Mouse (Mus musculus): ENCODE measurements around the gene Ccr5. TPM values are rescaled to one million over a fixed set of nuclear protein-coding genes. Genes with fewer than 3 reads are reported as not detected.
"Not testable (repeated sequence)": the region's sequence is repeated elsewhere in the genome, so short reads cannot be mapped to it uniquely, and the experiment has no call there.

The Ccr5 gene
- under 1 TPM in 1 of 2 experiments, not detected in 1; 0.24 TPM for total RNA-seq (2021)
- long read RNA-seq, experiment 1, result 0 reads
- long read RNA-seq, experiment 2, result 0 reads

DNA sequence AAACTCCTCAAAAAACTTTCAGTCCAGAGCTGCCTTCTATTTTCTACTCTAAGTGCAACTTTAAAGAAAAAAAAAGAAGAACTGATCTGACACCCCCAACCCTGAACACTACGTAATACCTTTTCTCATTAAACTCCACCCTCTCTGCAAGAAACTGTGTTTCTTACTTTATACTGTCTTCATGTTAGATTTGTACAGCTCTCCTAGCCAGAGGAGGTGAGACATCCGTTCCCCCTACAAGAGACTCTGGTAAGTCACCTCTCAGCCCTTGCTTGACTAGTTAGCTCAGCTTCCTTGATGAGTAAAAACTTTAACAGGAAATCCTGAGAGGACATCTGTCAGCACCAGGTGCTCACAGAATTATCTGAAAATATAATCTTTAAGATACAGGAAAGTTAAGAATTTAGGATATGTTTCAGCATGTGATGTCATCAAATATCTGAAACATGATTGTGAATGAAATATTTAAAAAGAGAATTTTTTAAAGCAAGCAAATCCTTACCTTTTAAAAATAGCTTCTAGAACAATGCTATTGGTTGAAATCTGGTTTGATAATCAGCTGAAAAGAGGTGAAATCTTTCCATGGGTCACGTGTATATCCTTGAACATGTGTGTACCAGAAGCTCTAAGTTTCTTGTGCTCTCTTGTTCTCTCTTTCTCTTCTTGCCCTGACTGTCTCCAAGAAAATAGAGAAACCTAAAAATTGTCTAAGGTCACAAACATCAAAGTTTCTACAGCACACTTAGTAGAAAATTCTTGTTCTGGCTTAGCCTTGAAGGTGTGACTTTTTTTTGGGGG is at the start of gene Ccr5:
TSS of gene Ccr5 (plus strand) at position 157 of the 798 bp plus-strand sequence.
- no peak for DNase-seq (ENCODE audit: low spot score)

DNA sequence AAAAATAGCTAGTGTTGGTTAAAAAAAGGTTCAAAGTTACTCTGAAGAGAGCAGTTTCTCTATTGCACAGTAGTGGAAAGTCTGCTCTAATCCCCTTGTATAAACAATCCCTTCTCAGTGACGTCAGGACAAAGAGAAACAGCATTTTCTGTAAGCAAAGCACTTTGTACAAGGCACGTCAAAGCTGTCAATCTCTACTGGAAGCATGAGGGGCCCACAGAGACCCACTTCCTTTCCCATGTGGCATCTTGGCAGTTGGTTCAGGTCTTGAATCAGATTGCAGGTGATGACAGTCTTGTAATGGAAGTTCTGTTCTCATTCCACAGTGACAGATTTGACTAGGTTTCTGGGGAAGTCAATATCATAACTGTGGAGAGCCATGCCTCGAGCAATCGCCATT is 41.5 kb upstream of the Ccr5 start:
- no peak for DNase-seq (ENCODE audit: low spot score)

DNA sequence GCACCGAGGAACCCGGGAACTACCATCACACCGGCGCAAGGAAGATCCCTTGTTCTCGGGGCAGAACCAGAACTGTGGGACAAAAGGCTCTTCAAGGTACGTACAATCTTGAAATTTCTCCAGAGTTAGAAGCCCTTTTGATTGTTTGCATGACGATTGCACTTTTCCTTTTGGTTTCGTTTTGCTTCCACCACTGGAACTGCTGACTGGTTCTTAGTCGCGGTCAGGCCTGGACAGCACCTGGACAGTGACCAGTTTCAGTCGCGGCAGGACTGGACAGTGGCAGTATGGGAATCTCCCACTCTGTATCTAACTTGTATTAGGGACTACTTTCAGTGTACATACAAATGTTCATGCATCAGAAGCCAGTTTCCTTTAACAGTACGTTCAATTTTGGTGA is 40.9 kb upstream of the Ccr5 start:
- DNase-seq (ENCODE audit: low spot score), result not testable (repeated sequence)

DNA sequence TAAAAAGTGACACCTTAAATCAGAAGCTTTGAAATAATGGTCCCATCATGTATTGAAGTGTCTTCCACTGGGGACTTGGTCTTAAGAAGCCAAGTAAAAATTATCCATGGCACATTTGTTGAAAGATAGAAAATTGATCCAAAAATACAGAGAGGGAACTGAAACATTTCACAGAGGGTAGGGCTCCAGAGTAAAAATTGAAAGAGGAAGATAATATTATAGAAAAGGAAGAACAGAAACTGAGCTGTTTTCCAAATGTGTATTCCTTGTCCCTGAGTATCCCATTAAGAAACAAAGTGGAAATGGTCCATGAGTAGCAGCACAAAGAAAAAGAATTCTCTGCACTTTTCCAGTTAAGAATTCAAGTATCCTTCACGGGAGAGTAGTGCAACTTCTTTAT is 30.9 kb upstream of the Ccr5 start:
- no peak for DNase-seq (ENCODE audit: low spot score)

DNA sequence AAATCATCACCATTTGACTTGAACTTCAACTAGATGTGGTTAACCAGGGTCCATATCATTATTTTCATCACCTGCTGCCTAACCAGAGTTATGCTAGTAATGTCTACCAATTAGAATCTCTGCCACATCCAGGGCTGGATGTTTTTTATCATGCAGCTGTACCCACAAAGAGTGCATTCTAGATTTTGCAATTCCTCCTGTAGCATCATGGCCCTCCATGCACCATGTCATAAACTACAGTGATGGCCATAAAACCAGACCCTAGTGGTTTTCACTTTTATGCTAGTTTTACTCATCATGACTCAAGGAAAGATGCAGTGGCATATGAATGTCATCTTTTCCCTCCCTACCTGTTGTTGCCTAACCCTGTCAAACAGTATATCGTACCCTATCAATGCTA is 22.2 kb upstream of the Ccr5 start:
- no peak for DNase-seq (ENCODE audit: low spot score)

DNA sequence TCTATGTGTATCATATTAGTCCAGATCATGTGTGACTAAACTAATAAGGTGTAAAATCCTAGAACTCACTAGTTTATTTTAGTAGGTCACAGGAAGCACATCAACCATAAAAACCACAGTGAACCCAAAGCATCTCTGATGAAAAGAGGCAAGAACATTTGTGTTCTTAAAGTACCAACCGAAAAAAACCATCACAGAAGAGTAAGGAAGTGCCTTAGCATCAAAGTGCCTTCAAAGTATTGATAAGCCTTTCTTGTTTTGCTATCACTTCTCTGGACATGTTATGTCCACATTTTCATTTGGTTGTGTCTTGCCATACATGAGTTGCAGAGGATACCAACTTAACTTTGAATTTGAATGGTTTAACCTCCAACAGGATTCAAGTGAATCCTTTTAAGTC is 21.0 kb upstream of the Ccr5 start:
- no peak for DNase-seq (ENCODE audit: low spot score)

DNA sequence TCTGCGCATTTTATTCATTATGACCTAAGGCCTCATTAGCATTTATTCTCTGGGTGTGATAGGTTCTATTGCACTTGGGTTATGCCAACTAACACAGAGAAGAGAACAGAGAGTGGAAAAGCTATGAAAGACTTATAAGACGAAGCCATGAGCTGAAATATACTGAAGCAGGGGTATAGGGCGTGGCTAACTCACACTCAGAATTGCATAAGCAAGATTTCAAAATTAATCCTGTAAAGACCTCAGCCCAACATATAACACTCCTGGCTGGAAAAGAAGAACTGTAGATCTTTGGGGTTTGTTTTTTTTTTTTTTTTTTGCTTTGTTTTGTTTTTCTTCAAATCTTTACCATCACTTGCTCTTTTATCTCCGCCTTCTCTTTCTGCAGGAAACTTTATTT is 19.6 kb upstream of the Ccr5 start, which contains the start of gene Ccr2:
TSS of gene Ccr2 (plus strand) at position 228 of the 400 bp plus-strand sequence.
- no peak for DNase-seq (ENCODE audit: low spot score)

DNA sequence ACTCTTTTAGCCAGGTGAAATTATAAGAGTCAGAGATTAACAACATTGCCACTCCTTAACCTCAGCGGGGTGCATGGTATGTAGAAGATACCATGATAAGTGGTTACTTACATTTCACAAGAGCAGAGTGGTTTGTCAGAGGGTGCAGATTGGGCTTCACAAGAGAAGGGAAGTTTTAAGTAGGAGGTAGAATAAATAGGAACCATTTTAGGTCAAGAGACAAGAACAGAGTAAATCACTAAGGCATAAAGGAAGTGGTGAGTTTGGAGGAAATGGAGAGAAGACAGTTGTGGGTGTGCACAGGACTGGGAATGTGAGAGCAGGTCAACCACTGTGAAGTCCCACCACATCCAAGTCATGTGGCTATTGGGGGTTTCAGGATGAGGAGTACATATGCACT is 18.1 kb upstream of the Ccr5 start:
- DNase-seq (ENCODE audit: low spot score), result no peak

DNA sequence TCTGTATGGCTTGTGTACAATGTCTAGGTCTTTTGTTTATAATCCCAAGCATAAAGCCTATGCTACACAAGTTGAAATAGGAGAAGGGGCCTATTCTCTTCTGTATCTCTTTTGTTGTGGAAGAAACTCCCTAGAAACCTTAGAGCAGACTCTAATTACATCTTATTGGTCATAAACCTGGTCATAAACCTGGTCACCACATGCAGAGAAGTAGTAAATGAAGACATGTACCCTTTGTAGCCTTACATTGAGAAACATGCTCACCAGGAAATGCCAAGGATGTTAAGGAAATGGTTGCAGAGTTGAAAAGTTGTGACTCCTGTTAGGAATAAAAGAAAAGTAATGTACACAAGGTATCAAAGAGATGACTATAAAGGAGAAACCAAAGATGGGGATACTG is 16.1 kb upstream of the Ccr5 start:
- no peak for DNase-seq (ENCODE audit: low spot score)

DNA sequence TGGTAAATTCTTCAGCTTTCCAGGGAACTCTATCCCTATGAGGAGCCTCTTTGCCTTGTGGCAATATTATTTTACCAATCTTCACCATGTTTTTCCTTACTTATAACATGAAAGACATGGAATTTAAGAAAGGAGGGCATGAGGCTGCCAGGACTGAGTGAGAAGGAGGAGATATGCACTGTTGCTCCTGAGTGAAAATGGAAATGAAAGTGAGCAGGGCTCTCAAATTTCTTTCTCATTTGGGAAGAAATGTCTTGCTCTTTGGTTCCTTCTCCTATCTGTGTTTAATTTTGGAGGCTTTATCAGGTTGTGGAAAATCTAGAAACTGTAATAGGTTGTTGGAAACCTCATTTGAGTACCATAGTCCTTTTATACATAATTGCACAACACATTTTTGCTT is 14.1 kb upstream of the Ccr5 start:
- no peak for DNase-seq (ENCODE audit: low spot score)

DNA sequence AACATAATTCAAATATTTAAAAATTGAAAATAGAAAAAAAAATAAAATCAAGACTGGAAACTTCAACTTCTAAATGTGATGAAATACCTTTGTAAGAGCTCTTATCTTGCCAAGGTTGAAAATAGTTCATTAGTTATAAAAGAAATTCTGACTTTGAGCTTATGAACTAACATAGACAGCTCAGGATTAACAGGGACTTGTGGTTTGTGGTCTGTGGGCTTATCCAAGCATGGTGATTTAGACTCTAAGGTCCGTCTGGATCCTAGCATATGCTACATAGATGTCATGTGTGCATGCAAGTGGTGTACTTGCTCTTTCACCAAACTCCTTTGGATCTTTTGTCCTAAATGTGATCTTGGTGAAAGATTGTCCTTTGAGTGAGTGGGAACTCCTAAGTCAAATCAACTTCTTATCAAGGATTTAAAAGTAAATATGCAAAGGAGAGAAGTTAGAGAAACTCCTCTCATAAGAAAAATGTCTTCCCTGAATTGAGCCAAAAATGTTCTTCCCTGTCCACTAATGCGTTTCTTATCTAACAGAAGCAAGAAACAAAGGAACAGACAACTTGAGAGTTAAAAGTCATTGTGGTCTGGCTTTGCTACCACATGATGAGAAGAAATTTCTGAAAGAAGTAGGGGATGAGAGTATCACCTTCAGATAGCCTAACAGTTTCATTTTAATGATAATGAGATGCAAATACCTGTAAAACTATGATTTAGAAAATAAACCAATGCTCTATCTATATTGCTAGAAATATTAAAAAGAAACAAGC is 12.8 kb upstream of the Ccr5 start:
- no peak for DNase-seq (ENCODE audit: low spot score)

DNA sequence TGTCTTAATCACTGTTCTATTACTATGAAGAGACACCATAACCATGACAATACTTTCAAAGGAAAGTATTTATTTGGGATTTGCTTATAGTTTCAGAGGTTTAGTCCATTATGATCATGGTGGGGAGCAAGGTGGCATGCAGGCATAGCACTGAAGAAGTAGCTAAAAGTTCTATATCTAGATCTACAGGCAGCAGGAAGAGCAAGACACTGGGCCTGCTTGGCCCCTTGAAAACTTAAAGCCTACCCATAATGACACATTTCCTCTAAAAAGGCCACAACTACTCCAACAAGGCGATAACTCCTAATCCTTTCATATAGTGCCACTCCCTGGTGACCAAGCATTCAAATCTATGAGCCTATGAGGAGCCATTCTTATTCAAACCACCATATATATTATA is 9.3 kb upstream of the Ccr5 start:
- DNase-seq (ENCODE audit: low spot score), result no peak

DNA sequence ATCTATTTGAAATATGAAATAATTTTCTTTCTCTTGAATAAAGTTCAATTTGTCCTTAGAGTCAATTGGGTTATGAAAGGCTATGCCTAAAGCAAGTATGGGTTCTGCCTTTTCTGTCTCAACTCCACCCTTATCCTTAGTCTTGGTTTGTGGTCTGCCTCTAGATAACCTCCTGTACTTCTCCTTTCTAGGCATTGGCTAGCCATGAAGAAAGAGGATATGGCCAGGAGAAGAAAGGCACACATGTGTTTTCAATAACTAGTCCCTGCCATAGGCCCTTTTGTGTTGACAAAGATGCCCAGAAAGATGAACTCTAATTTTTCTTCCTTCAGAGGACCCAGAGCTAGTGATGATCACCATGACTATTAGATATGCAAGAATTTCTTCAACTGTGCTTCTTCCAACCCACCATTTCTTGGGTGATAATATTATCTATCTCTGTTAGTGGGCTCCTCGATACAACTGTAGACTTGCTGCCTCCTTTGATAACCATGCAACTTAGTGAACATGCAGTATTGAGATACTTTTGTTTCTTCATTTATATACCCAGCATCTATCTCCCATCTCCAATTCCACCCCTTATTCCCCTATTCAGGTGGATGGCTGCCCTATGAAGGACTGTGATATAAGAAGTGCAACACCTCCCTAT is 8.6 kb upstream of the Ccr5 start:
- no peak for DNase-seq (ENCODE audit: low spot score)

DNA sequence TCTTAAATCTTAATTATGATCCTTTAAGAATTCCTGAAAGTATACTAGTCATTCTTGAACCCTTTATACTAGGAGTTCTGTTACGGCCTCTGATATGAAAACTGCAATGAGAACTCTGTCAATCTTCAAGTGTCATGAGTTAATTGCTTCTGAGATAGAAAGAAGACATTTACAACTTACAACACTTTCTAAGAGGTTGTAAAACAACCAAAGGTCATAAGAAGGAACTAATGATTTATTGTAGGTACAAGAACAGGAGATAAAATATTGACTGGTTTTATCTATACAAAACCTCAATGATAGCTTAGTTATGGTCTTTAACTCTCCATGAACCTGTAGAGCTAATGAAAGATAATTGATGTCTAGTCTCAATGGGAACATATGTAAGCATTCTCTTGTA is 7.6 kb upstream of the Ccr5 start:
- no peak for DNase-seq (ENCODE audit: low spot score)

DNA sequence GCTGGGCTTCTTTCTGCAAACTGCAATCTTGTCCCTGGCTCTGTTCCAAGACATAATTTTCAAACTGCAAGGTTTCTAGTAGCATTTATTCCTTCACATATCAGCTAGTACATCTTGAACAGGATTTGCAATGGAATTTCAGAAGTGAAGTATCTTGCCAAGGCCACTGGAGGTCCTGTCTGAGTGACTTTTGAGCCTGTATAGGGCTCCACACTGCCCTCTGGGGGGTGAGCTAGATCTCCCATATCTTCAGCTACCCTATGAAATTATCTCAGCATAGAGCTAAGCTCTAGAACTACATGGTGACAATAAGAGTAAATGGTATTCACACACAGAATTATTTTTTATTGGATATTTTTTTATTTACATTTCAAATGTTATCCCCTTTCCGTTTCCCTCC is 2.9 kb upstream of the Ccr5 start:
- DNase-seq (ENCODE audit: low spot score), result no peak

DNA sequence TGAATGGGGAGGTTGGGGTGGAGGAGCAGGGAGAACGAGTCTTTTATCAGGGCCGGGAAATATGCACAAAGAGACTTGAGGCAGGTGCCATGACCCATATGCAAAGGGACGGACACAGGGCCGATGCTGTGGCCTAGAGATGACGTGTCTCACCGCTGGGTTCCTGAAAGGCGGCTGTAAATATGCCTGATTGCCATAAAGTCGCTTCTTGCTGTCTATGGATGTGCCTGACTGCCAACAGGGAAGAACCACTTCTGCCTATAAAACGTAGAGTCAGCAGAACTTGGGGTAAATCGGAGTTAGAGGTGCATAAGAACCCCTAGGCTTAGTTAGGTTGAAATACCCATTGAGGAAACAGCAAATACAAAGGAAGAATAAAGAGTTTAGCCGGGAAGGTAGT is 4.2 kb downstream of the Ccr5 start:
- no peak for DNase-seq (ENCODE audit: low spot score)

DNA sequence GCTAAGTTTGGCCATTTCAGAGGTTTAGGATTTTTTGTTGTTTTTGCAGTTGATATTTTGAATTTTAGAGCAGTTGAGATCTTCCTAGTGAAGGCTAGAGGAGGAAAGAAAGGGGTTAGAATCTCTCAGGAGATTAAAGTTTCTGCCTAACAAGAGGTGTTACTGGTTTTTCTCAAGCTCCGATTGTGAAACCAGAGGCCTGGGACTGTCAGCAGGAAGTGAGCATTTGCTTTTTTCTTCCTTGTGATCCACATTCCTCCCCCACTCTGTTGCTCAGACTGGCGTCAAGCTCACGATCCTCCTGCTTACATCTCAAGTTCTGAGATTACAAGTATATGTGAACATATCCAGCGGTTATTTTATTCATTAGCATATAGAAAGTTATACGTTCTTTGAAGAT is 5.0 kb downstream of the Ccr5 start:
- no peak for DNase-seq (ENCODE audit: low spot score)

DNA sequence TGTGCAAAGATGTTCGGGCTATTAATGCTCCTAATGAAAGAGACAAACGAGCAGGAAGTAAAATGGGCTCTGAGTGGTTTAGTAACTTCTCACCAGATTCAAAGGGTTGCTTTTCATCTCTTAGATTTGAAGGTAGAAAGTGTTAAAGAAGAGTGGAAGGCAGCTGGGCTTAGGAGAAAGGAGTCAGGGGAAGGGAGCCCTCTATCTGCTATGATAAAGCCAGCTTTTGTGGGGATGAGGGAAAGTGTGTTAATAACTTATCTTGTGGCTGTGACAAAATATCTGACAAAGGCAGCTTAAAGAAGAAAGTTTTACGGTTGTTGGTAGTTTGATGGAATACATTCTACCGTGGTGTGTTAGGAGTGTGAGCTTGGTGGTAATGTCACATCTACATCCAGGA is 6.1 kb downstream of the Ccr5 start:
- no peak for DNase-seq (ENCODE audit: low spot score)

DNA sequence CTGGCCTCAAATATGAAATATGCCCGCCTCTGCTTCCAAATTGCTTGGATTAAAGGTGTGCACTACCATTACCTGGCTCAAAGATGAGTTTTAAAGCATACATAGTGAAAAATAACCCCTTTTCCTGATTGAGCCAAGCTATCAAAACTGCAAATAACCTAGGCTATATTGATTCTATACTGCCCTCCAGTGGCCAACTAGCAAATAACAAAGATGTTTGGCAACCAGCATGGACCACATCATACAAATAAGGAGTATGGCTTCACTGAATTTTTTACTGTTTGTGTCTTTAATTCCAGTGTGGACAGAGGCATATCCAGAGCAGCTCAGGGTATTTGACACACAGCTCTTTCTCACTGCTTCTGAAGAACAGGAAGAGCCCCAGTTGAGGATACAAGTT is 7.0 kb downstream of the Ccr5 start:
- peak; percentile 35 for DNase-seq (ENCODE audit: low spot score)

DNA sequence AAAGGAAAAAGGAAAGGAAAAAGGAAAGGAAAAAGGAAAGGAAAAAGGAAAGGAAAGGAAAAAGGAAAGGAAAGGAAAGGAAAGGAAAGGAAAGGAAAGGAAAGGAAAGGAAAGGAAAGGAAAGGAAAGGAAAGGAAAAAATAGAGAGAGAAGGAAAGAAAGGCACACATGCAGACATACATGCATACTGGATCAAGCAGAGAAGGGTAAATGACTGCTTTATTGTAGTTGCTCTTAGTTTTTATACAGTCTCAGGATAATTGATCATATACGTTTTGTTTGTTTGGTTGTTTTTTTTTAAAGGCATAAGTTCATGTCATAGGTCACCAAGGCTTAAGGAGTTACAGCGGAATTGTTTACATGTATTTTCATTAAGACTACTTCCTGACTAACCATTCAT is 11.6 kb downstream of the Ccr5 start:
- DNase-seq (ENCODE audit: low spot score), result not testable (repeated sequence)

DNA sequence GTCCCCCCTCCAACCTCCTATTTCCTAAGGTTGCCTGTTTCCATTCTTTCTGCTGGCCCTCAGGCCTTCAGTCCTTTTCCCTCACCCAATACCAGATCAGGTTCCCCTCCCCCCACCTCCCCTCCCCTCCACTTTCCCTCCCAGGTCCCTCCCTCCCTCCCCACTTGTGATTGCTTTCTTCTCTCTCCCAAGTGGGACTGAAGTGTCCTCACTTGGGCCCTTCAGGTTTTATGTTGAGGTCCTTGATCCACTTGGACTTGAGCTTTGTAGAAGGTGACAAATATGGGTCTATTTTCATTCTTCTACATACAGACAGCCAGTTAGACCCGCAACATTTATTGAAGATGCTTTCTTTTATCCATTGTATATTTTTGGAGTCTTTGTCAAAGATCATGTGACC is 13.6 kb downstream of the Ccr5 start:
- DNase-seq (ENCODE audit: low spot score), result not testable (repeated sequence)

DNA sequence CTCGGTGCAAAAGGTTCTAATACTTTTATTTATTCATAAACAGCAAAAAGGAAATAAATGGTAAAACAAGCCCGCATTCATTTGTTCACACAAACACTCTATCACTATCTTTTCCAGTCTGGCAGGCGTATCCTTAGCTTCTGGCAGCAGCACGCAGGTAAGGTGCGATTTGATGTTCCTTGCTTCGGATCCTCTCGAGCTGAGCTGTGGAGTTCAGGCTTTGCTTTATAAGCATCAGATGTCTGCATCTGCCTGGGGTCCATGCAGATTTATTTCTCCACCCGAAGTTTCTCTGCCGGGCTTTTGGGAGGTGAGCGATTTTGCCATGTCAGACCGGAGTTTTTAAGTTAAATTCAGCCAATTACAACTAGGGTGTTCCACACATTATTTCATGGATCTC is 16.3 kb downstream of the Ccr5 start:
- no peak for DNase-seq (ENCODE audit: low spot score)
